Mouse (Mus musculus): Measurements from ENCODE around the gene Hectd4.

The Hectd4 gene

DNA sequence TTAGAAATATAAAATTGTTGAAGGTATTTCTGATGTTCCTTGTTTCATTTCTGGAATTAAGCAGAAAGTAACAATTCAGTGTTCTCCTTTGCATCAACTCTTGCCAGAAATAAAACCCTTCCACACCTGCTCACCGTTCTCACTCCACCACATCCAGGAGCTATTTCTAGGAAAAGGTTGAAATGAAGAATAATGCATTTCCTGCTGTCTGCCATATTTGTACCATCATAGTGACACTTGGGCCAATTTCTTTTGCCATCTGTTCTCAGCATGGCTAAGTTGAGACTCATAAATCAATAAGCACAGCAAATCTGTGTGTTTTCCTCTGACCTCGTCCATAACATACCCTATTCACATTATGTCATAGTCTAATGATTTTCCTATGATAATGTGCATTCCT lies 18.2 kb downstream of the Hectd4 start:
- DNase-seq, result no peak

DNA sequence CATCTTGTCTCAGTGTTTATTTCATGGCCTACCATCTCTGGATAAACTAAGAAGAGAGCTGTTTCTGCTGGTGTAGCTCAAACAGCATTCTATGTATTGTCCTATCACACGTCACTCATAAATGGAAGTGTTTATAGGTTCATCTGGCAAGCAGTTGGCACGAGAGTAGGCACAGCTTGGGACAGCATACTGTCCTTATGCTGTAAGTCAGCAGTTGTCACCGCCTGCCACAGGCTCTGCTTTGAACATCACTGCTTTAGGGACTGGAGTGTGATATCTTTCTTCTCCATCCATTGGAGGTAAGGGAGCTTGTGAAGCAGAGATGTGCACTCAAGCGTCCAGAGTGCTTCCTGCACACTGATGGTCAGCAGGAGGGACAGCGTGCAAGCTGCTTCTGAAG lies 19.8 kb downstream of the Hectd4 start:
- DNase-seq, result no peak

DNA sequence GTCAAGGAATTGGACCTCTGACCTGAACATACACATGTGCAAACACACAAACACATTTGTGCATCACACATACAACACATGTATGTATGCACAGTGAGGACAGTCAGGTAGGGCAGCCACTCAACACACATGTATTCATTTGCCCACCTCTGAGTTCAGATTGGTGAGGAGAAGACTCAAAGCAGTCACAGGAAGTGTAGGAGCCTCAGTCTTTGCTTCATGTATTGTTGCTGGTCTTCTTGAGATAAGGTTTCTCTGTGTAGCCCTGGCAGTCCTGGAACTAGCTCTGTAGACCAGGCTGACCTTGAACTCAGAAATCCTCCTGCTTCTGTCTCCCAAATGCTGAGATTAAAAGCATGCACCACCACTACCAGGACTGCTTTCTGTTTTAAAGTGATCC lies 21.2 kb downstream of the Hectd4 start:
- no peak for DNase-seq

DNA sequence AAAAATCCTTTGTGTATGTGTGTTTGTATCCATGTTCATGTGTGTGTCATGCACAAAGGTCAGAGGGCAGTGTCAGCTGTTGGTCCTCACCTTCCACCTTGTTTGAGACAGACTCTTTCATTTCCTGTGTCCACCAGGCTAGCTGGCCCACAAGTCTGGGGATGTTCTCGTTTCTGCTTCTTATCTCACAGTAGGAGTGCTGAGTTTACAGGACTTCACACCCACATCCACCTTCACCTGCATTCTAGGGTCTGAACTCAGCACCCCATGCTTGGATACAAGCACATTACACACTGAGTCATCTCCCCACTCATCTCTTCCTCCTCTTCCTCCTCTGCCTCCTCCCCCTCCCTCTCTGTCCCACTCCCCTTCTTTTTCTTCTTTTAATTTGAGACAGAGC lies 22.2 kb downstream of the Hectd4 start:
- peak; percentile 73 for DNase-seq

DNA sequence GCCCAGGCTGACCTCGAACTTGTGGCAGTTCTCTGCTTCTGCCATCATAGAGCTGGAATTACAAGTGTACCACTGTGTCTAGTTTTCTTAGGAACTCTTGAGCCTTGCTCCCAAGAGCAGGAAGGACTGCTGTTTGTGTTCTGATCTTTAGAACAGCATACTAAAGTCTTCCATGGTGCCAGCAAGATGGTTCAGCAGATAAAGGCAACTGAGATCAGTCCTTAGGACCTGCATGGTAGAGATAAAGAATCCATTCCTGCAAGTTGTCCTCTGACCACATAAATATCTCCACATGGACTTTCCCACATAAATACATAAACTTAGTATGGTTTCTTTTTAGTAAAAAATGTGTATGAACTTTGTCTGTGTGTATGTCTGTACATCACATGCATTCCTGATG lies 22.7 kb downstream of the Hectd4 start:
- peak; percentile 5 for DNase-seq

DNA sequence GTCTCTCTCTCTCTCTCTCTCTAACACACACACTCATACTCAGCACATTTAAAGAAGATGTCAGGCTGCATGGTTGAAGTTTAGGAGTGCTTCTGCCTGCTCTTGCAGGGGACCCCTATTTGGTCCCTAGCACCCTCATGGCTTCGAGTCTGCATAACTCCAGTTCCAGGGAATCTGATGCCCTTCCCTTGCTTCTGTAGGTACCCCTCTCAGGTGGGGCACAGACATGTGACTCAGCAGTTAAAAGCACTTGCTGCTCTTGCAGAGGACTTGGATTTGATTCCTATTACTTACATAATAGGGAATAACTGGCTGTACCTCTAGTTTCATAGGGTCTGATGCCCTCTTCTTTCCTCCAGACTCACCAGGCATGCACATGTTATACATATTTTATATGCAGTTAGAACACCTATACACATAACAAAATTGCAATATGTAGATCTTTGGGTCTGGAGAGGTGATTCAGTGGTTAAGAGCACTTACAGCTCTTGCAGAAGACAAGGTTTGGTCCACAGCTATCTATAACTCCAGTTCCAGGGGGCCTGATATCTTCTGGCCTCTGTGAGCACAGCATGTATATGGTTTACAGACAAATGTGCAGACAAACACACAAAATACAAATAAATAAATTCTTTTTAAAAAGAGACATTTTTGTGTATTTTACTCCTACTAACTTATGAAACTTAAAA lies 23.8 kb downstream of the Hectd4 start:
- peak; percentile 72 for DNase-seq

DNA sequence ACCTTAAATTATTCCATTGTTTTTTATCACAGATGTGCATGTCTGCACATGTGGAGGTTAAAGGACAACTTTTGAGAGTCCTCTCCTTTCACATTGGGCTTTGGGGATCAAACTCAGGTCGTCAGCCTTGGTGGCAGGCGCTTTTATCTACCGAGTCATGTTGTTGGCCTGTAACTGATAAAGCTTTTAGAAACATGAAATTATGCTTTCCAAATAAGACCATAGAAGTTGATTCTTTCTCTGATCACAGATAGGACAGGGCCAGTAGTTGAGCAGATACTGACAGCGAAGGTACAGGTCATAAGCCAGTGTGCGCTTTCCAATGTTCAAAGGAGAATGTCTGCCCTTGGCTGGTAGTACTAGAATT lies 24.3 kb downstream of the Hectd4 start:
- peak; percentile 16 for DNase-seq

DNA sequence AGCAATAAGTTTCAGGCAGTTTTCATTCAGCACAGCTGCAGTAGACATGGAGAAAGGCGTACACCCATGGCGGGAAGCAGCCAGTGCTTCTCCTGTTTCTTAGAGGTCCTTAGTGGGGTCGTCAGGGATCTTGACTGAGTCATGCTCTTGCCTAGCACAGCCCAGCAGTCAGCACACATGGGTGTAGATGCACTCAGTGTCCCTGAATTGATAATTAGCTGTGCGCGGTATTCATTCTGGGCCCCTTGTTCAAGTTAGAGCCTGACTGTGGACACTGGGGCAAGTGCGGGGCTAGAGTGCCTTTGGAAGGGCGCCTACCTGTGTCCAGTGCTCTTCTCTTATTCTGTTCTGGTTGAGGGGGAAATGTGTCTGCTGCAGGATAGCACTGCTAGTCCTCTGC lies 25.2 kb downstream of the Hectd4 start:
- peak; percentile 43 for DNase-seq

DNA sequence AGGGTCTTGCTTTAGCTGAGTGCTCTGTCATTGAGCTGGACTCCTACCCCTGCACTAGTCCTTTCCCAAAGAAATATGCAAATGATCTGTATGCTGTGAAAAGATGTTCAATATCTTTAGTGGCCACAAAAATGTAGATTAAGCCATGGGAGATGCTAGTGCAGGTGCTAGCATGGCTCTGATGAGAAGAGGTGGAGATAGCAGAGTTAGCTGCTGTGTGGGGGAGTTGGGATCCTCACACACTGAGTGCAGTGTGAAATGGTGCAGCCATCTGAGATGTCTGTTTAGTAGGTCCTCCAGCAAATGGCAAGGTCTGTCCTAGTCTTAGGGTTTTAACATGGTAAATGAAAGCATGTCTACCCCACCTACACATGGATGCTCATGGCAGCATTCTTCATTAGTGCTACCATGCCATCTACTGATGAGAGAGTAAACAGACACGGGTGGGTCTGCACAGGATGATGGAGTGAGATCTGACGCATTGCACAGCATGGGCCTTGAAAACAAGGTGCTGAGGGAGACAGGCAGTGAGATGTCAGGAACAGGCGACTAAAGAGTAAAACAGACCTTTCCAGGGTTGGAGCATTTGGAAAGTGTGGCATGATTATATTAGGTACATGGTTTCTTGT lies 28.9 kb downstream of the Hectd4 start:
- no peak for DNase-seq

DNA sequence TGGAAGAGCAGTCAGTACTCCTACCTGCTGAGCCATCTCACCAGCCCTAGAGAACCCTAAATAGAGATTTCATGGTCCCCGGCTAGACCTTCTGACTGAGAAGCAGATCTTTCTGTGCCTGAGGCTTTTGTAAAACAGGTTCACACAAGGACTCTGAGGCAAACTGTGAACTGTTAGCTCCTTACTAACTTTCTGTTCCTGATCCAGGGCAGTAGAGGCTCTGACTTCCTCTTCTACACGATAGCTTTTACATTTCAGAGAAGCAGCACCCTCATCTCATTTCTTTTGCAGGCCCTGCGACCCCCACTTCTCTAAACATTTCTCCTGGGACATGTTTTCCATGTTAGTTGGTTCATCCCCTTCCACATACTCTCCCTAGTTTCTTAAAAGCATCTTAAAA lies 29.7 kb downstream of the Hectd4 start:
- no peak for DNase-seq

DNA sequence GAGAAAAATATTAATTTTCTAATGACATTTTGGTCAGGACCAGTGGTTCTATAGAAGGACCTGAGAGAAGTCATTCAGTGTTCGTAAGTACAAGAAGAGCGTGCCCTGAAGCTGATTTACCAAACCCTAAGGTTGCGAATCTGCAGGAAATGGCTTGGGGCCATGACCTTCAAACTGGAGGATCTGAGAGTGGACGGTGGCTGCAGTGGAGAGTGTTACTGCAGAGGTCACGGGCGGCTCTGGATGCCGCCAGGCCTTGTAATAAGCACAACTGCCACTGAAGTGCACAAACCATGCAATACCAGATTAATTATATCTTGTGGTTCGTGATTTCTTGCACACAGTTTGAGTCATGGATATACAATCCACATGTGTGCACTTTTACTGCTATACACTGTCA lies 31.8 kb downstream of the Hectd4 start:
- no peak for DNase-seq

DNA sequence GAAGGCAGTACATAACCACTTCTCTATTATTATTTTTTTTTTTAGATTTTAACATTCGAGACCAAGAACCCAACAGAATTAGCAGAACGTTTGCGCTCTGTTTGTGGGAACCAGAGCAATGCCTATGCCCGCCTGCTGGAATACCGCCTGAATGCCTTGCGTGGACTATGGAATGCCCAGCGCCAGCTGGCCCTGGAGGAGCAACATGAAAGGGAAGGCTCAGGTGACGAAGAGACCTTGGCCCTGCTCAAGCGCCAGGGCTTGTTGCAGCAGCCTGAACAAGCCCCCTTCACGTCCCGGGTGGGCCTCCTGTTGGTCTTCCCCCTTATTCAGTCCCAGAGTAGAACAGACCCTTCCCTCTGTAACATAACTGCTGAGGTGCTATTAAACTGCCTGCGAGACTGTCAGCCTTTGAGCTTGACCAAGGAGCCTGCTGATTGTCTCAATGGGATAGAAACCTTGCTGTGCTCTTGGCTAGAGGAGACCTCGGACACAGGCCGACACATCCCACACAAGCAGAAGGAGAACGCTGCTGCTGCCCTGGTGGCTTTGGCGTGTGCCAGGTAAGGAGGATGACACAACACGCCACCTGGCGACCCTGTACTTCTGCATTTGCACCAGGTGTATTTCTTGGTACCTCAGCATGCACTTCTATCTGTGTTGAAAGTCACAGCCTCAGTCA lies 33.9 kb downstream of the Hectd4 start:
- DNase-seq, result no peak

DNA sequence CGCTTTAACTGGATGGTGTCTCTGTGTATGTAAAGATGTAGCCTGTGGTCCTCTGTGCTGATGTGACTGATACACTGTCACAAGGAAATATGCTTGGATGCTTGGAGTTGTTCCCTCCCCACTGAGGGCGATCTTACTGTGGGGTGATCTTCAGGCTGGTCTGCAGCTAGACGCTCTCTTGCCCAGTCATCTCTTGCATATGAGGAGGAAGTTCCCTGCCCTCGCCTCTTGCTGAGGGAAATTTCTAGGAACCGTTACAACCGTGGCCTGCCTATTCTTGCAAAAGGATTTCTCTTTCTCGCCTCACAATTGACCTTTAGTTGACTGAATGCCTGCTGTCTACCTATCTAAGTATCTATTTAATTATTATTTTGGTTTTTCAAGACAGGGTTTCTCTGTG lies 35.0 kb downstream of the Hectd4 start:
- DNase-seq, result no peak

DNA sequence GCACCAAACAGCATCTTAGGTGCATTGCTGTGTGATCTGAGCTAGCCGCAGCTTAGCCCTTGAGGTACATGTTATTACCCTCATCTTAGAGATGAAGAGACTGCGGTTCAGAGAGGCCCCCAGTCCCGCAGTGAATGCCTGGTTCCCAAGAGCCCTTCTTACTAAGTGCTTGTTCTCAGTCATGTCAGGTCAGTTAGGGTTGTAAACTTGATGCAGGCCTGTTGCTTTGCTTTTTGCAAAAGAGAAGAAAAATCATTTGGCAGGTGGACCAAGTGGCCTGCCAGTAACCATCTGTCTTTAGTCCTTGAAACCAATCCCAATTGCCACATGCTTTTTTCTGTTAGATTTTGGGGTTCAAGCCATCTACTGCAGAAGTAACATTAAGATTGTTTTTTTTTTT lies 41.8 kb downstream of the Hectd4 start:
- DNase-seq, result no peak

DNA sequence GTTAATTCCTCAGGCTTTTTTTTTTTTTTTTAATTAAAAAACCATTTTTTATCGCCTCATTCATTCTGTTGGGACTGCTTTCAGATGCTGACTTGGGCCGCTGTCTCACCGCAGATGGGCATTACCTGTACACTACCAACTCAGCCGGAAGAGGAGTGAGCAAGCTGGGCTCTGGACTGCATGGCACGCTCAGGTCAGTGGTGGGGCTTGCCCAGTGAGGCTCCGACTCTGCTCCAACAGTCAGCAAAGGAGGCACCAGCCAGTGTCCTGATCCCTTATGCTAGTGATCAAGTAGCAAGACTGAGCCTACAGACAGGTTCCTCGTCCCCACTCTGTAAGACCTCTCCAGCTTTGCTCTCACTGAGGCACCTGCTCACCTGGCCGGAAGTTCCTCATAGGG lies 42.4 kb downstream of the Hectd4 start:
- no peak for DNase-seq

DNA sequence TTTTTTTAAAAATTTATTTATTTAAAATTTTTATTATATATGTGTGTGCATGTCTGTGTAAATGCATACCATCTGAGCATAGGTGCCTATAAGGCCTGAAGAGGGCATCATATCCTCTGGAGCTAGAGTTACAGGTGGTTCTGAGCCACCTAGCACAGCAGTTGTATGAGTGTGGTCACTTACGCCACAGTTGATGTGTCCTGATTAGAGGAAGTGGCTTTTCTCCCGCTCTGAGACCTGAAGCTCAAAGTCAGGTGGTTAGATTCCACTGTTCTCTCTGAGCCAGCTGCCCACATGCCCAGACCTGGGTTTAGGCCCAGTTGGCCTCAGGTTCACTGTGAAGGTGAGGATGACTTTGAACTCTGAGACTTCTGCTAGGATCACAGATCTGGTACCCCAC lies 44.6 kb downstream of the Hectd4 start:
- DNase-seq, result no peak

DNA sequence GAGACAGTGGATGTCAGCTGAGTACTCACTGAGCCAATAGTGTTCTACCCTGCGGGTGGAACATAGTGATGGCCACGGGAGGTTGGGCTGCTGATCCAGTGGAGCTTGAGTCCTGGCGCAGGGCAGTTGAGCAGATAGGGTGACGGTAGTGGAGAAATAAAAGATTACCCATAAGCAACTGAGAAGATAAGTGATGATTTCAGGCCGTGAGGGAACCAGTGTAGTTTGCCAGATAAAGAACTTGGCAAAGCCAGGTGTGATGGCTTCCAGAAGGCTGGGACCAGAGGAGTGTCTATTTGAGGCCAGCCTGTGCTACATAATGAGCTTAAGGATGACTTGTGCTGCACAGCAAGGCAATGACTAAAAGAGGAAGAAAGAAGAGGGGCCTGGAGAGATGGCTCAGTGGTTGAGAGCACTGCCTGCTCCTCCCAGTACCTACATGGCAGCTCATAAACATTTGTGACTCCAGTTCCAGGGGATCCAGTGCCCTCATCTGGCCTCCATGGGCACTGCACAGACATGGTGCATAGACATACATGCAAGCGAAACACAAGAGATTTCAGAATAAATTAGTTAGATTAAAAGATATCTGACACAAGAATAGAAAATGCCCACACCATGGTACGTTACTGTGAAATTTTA lies 46.8 kb downstream of the Hectd4 start:
- DNase-seq, result no peak

DNA sequence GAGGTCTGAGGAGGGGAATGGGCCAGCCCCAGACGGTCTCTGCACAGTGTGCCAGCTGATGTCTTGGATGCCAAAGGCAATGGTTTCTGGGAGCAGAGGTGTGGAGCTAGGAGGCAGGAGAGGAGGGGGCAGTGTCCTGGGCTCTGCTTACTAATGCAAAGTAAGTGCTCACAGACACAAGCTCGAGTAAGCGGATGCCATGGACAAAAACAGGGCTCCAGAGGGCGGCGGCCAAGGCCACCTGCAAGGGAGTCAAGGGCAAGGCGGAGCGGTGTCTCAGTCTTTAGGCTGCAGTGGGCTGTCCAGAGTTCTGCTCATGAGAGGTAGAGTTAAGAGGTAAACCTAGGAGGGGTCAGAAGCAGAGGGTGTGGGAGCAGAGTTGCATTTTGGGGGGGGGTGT lies 51.0 kb downstream of the Hectd4 start:
- no peak for DNase-seq

DNA sequence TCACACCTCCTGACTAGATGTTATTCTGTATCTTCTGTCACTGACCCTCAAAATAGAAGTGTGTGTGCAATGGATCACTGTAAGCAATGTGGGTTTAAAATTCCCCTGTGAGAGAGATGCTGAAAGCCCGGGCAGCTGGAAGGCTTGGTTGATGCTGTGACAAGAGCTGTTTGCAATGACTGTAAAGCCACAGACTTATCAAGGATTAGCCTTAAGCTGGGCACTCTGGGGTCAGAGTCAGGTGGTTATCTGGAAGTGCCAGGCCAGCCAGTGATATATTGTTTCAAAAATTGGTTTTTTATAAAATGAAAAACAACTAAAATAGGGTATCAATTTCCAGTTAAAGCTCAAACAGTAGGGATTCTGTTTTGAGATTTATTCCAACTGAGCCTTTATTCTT lies 56.8 kb downstream of the Hectd4 start:
- DNase-seq, result no peak

DNA sequence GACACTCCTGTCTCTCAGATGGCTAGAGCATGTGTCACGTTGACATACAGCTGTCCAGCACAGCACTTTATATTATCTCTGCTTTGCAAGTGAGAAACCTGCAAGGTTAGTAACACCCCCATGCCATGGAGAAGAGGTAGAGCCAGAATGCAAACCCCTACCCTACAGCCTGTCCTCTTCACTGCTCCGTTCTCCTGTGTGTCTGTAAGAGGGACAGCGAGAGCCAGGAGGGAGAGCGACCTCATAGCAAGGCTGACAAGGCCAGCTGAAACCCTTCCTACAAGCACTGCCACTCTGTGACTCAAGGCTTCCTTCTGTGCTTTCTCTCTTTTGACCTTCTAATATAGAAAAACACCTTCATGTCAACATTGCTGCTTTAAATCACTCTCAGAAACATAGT lies 60.4 kb downstream of the Hectd4 start:
- DNase-seq, result no peak

DNA sequence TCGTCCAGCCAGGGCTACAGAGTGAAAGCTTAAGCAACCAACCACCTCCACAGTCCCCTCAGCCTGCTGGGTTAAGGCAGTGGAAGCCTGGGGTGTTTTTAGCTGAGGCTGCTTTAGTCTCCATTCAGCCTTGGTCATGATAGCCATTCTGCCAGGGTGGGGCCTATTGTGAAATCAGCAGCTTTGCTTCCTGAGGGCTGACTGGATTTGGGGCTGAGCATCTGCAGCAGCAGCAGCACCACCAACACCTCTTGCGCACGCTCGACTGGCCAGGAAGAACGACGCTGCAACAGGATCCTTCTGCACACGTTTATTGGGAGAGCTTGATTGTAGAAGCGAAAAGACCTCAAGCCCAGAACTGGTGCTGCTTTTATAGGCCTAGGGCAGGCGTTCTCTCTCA lies 63.0 kb downstream of the Hectd4 start:
- DNase-seq, result no peak

DNA sequence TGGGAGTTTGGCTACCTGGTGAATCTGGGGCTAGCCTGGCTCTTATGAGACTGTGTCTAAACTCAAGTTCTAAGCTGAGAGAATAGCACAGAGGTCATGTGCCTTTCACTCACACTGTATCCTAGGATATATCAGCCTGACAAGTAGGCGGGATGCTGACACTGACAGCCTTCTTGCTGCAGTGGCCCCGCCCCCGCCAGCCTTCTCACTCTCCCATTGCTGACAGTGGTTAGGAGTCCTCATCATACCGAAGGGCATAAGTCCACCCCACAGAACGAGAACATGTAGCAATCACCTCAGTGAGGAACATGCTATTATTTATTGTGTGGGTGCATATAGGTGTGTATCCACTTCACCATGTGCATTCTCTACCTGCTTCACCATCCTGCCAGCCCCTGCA lies 64.8 kb downstream of the Hectd4 start:
- no peak for DNase-seq

DNA sequence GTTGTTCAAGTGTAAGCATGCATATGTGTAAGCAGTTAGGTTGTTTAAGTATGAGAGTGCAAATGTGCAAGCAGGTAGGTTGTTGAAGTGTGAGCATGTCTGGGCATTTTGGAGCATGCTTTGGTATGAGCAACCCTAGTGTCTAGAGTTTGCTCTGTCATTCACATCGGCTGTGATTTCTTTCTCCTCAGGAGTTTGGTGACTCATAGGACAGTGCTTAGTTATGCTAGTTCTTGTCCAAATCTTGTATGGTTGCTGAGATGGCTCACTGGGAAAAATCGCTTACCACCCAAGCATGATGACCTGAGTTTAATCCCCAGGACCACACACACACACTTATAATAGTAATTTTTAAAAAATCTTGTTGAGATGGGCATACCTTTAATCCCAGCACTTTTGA lies 67.2 kb downstream of the Hectd4 start:
- DNase-seq, result no peak

DNA sequence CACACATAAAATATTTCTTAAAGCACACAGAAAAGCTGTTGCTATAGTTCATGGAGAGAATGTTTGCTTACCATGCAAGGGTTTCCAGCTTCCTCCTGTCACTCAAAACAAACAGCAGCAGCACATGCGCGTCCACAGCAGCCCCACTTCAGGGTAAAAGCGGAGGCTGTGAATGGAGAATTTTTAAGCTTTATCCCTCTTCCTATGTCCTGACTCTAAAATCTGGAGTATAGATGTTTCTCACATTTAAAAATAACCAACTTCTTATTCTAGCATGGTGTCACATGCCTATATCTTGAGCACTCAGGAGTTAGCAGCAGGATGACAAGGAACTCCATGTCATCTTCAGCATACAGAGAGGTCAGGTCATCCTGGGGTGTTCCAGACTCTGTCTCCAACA lies 70.3 kb downstream of the Hectd4 start:
- DNase-seq, result no peak
